In genomic region chr6:136887854-136888253, GRCm38 (mm10) we compare ENCODE assay signal across 12 mouse cellular contexts. TPM values are rescaled to one million over a fixed set of nuclear protein-coding genes. Genes with fewer than 3 reads are reported as not detected.
A peak's percentile ranks its signal among the peaks of the same experiment; 100 is the strongest.
DNase-seq lines count a peak whose midpoint lies in the region; ATAC-seq and TF ChIP-seq lines count a peak whose summit lies in the region.
"Had no signal": no experiment of that assay in that cellular context is flagged by ENCODE, and none has a peak within 500 bp of the region (broad histone marks: within the 10 kb centered on the region; RNA-seq: fewer than 3 reads in every experiment).

No protein-coding gene starts in this region.

- TF ChIP-seq CTCF in heart, postnatal 0 days (IDR thresholded peaks at IDR 0.05; ENCODE audit: low read depth) = no peak

- H3K9ac ChIP-seq in heart, postnatal 0 days (replicated peaks; ENCODE audit: low read depth, low read length) = no peak overlapping the region
- H3K9ac ChIP-seq in midbrain, embryonic 14.5 days (replicated peaks; ENCODE audit: low read length) = no peak overlapping the region

- peak; percentile 72 for DNase-seq in urinary bladder, postnatal 14 days (ENCODE audit: low spot score)
- no peak for DNase-seq in urinary bladder, postnatal 10 days (ENCODE audit: low spot score)
- peak; percentile 80 for DNase-seq in heart, postnatal 0 days (ENCODE audit: low spot score)
- DNase-seq in kidney, postnatal 4 days = peak; percentile 61 to 74
- DNase-seq in urinary bladder, postnatal 36 days (ENCODE audit: low spot score in 2 of 2) = peak; percentile 45 to 59
- no peak for DNase-seq in cerebellum, adult 11 months
- DNase-seq in midbrain, embryonic 14.5 days = no peak
- DNase-seq in retina, postnatal 1 day = no peak

- 18% methylated on average over 9 of the region's 9 CpGs for WGBS in heart, postnatal 0 days
- 85% methylated on average over 9 of the region's 9 CpGs for WGBS in midbrain, embryonic 14.5 days

- no peak overlapping the region for H3K4me3 ChIP-seq in heart, postnatal 0 days (ENCODE audit: low read depth, low read length)
- H3K4me3 ChIP-seq in midbrain, embryonic 14.5 days (replicated peaks; ENCODE audit: low read depth, low read length) = no peak overlapping the region
- H3K4me3 ChIP-seq: left cerebral cortex, adult 2 months had no signal

- H3K27ac ChIP-seq in heart, postnatal 0 days (ENCODE audit: low read depth) = peak overlapping the region; percentile 69
- H3K27ac ChIP-seq in midbrain, embryonic 14.5 days (replicated peaks; ENCODE audit: low read depth, low read length) = no peak overlapping the region
- H3K27ac ChIP-seq: left cerebral cortex, adult 2 months had no signal

- H3K27me3 ChIP-seq in heart, postnatal 0 days (ENCODE audit: control insufficient read depth, insufficient read depth, low read length) = no peaks in the 10 kb centered on the region
- no peaks in the 10 kb centered on the region for H3K27me3 ChIP-seq in midbrain, embryonic 14.5 days (ENCODE audit: control insufficient read depth, insufficient read depth, low read length)

- H3K4me1 ChIP-seq in heart, postnatal 0 days (ENCODE audit: control insufficient read depth, insufficient read depth) = peaks cover 9% of the 10 kb centered on the region
- H3K4me1 ChIP-seq in midbrain, embryonic 14.5 days (ENCODE audit: control insufficient read depth, insufficient read depth, low read length) = no peaks in the 10 kb centered on the region

- peak; percentile 84 for ATAC-seq in heart, postnatal 0 days (ENCODE audit: insufficient read depth, low read depth)
- ATAC-seq in midbrain, embryonic 14.5 days (ENCODE audit: low FRiP score, low TSS enrichment) = no peak

- no peak overlapping the region for H3K4me2 ChIP-seq in heart, postnatal 0 days (ENCODE audit: low read depth, low read length)
- H3K4me2 ChIP-seq in midbrain, embryonic 14.5 days (ENCODE audit: low read length) = no peak overlapping the region

- peak; percentile 58; the same call in 1 of the 2 replicates for TF ChIP-seq EP300 in heart, postnatal 0 days (IDR thresholded peaks at IDR 0.05; ENCODE audit: low read depth)

- no peaks in the 10 kb centered on the region for H3K36me3 ChIP-seq in heart, postnatal 0 days (replicated peaks; ENCODE audit: control insufficient read depth, insufficient read depth, low read length)
- no peaks in the 10 kb centered on the region for H3K36me3 ChIP-seq in midbrain, embryonic 14.5 days (ENCODE audit: control insufficient read depth, insufficient read depth, low read length)

- no peaks in the 10 kb centered on the region for H3K9me3 ChIP-seq in heart, postnatal 0 days (replicated peaks; ENCODE audit: control insufficient read depth, low read length)
- H3K9me3 ChIP-seq in midbrain, embryonic 14.5 days (ENCODE audit: control insufficient read depth, low read length) = no peaks in the 10 kb centered on the region

RNA-seq across cellular contexts. Expression of gene Mgp, which starts 12.2 kb away (rescaled TPM):
- total RNA-seq in heart, postnatal 0 days (2014; rRNA removed; ENCODE audit: low replicate concordance) = 344 and 362 TPM in 2 replicates
- 403 and 465 TPM in 2 replicates for polyA plus RNA-seq in heart, postnatal 0 days (2015; fragmentation: Nextera tagmentation; extraction: Ambion mirVana)
- 0.65 and 3.5 TPM in 2 replicates for polyA plus RNA-seq in midbrain, embryonic 14.5 days (2014; fragmentation: Nextera tagmentation; extraction: Ambion mirVana)
- total RNA-seq: monocyte, adult 5-6 weeks had no signal

RNA-seq across cellular contexts. Expression of gene Art4, which starts 30.3 kb away (rescaled TPM):
- 19.3 and 28.8 TPM in 2 replicates for total RNA-seq in heart, postnatal 0 days (2014; rRNA removed; ENCODE audit: low replicate concordance)
- 8.7 and 11.4 TPM in 2 replicates for polyA plus RNA-seq in heart, postnatal 0 days (2015; fragmentation: Nextera tagmentation; extraction: Ambion mirVana)
- not detected in 2 replicates for polyA plus RNA-seq in midbrain, embryonic 14.5 days (2014; fragmentation: Nextera tagmentation; extraction: Ambion mirVana)
- total RNA-seq: left cerebral cortex, adult 2 months; monocyte, adult 5-6 weeks had no signal

RNA-seq across cellular contexts. Expression of gene Erp27, which starts 34.1 kb away (rescaled TPM):
- total RNA-seq in heart, postnatal 0 days (2014; rRNA removed; ENCODE audit: low replicate concordance) = 1.7 TPM in 1 of 2 replicates, not detected in the other
- polyA plus RNA-seq in heart, postnatal 0 days (2015; fragmentation: Nextera tagmentation; extraction: Ambion mirVana) = 0.75 and 0.83 TPM in 2 replicates
- polyA plus RNA-seq in midbrain, embryonic 14.5 days (2014; fragmentation: Nextera tagmentation; extraction: Ambion mirVana) = not detected in 2 replicates

RNA-seq across cellular contexts. Expression of gene Pde6h, which starts 35.8 kb away (rescaled TPM):
- 0.19 TPM in 1 of 2 replicates, not detected in the other for total RNA-seq in heart, postnatal 0 days (2014; rRNA removed; ENCODE audit: low replicate concordance)
- 0.04 and 0.25 TPM in 2 replicates for polyA plus RNA-seq in heart, postnatal 0 days (2015; fragmentation: Nextera tagmentation; extraction: Ambion mirVana)
- not detected in 2 replicates for polyA plus RNA-seq in midbrain, embryonic 14.5 days (2014; fragmentation: Nextera tagmentation; extraction: Ambion mirVana)
- total RNA-seq: adrenal gland, postnatal 4 days; monocyte, adult 5-6 weeks had no signal
- polyA plus RNA-seq: embryonic facial prominence, embryonic 14.5 days had no signal

RNA-seq across cellular contexts. Expression of gene Smco3, which starts 52.6 kb away (rescaled TPM):
- not detected in 2 replicates for total RNA-seq in heart, postnatal 0 days (2014; rRNA removed; ENCODE audit: low replicate concordance)
- polyA plus RNA-seq in heart, postnatal 0 days (2015; fragmentation: Nextera tagmentation; extraction: Ambion mirVana) = not detected in 2 replicates
- 0.14 and 0.34 TPM in 2 replicates for polyA plus RNA-seq in midbrain, embryonic 14.5 days (2014; fragmentation: Nextera tagmentation; extraction: Ambion mirVana)
- total RNA-seq: monocyte, adult 5-6 weeks had no signal

Comparison
In these comparisons a context has a peak if more than half of its experiments do, and no peak if none do; other contexts are left out.
1. DNase-seq: peak in urinary bladder, postnatal 14 days (single experiment), heart, postnatal 0 days (single experiment), kidney, postnatal 4 days (2 of 2) and urinary bladder, postnatal 36 days (2 of 2); none in urinary bladder, postnatal 10 days (single experiment), cerebellum, adult 11 months (single experiment), midbrain, embryonic 14.5 days (single experiment) and retina, postnatal 1 day (single experiment).
2. RNA of gene Mgp, which starts 12.2 kb away (polyA plus RNA-seq): 403 to 465 TPM in heart, postnatal 0 days; 0.65 to 3.5 TPM in midbrain, embryonic 14.5 days; every median in the first group is over 10 times any median in the second.